Mouse (Mus musculus): ENCODE results near the gene Agpat2. TPM values are rescaled to one million over a fixed set of nuclear protein-coding genes. Genes with fewer than 3 reads are reported as not detected.

Agpat2 gene
- polyA plus RNA-seq, 1 experiment from 2014 or later = 32.9 TPM

DNA sequence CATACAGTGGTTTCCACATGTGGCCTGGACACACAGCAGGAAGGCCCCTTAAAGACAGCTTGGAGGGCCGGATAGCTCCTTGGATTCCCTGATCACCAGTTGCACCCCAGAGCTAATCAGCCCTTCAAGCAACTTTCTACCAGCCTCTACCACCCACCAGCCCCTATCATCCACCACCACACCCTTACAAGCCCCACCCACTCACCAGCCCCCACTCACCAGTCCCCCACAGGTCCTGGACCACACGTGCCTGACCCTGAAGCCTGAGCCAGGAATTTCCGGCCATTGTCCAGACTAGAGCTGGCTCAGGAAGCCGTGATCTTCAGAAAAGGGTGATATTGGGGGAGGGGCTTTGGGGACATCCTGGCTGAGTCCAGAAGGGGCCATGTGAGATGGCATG lies 28.4 kb downstream of the Agpat2 start:
- TF ChIP-seq CTCF (IDR thresholded peaks at IDR 0.05; ENCODE audit: low read depth) = no peak
- Histone ChIP-seq H3K4me3 (ENCODE audit: low read depth, low read length) (no peak overlapping the region), H3K4me2 (peak overlapping the region; percentile 27; the same call in 1 of the 2 replicates), H3K9me3 (ENCODE audit: low read depth, low read length) (no peaks in the 10 kb centered on the region), H3K27me3 (ENCODE audit: insufficient read depth, low read length) (no peaks in the 10 kb centered on the region), H3K4me1 (ENCODE audit: insufficient read depth) (peaks cover 32% of the 10 kb centered on the region), H3K36me3 (ENCODE audit: insufficient read depth) (no peaks in the 10 kb centered on the region), H3K9ac (no peak overlapping the region), H3K27ac (ENCODE audit: low read depth) (peak overlapping the region; percentile 77)
- 50% methylated on average over 4 of the region's 4 CpGs for WGBS
- peak; percentile 77 for DNase-seq
- ATAC-seq (ENCODE audit: insufficient read depth) = 0 out of 2 replicates have a peak, but pooled peaks have one; percentile 7

DNA sequence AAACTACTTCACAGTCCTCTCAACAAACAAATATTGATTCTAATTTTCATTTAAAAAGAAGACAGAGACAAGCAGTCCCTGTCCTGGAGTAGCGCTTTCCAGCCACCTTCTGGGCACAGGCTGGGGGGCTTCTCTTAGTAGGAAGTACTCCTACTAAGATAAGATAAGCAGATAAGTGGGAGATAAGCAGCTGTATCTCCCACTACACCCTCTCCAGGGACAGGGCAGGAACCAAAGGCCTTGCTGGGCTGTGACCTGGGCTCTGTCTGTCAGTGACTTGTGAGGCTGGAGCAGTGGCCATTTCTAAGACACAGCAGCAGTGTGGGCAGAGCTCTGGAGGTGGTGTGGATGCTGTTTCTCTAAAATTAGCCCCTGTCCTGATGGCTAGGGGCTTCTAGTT lies 28.8 kb downstream of the Agpat2 start:
- WGBS = 67% methylated on average over 1 of the region's 1 CpGs
- no peaks in the 10 kb centered on the region for H3K9me3 ChIP-seq (ENCODE audit: low read depth, low read length)
- DNase-seq (no peak), ATAC-seq (ENCODE audit: insufficient read depth) (no peak)
- H3K9ac ChIP-seq = 0 out of 2 replicates have a peak overlapping the region, but pooled peaks have one; percentile 14
- H3K27ac ChIP-seq (ENCODE audit: low read depth) = peak overlapping the region; percentile 77
- TF ChIP-seq CTCF (IDR thresholded peaks at IDR 0.05; ENCODE audit: low read depth) = no peak
- no peak overlapping the region for H3K4me3 ChIP-seq (ENCODE audit: low read depth, low read length)
- H3K27me3 ChIP-seq (ENCODE audit: insufficient read depth, low read length) = no peaks in the 10 kb centered on the region
- no peaks in the 10 kb centered on the region for H3K36me3 ChIP-seq (ENCODE audit: insufficient read depth)
- peaks cover 32% of the 10 kb centered on the region for H3K4me1 ChIP-seq (ENCODE audit: insufficient read depth)
- H3K4me2 ChIP-seq = peak overlapping the region; percentile 27; the same call in 1 of the 2 replicates

DNA sequence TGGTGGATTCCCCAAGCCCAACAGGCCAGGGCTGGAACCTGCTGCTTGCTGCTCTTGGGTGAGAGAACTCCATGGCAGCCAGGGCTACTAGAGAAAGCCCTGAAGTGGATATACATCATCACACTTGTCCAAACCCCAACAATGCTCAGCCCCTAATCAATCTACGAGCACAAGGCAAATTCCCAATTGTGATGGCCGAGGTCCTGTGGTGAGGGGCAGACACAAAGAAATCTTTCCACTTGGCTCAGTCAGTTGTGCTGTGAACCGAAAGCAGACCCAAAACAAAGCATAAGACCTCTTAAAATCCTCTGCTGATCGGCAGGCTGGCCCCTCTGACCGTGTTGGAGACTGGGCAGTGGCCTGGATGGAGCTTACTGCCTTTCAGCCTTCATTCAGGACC lies 29.4 kb downstream of the Agpat2 start:
- DNase-seq (no peak), ATAC-seq (ENCODE audit: insufficient read depth) (no peak)
- 56% methylated on average over 5 of the region's 5 CpGs for WGBS
- Histone ChIP-seq H3K27ac (ENCODE audit: low read depth) (peak overlapping the region; percentile 71; the same call in 1 of the 2 replicates), H3K4me2 (no peak overlapping the region; the same call in 1 of the 2 replicates), H3K9me3 (ENCODE audit: low read depth, low read length) (no peaks in the 10 kb centered on the region), H3K9ac (no peak overlapping the region), H3K4me3 (ENCODE audit: low read depth, low read length) (no peak overlapping the region), H3K4me1 (ENCODE audit: insufficient read depth) (peaks cover 32% of the 10 kb centered on the region), H3K36me3 (ENCODE audit: insufficient read depth) (no peaks in the 10 kb centered on the region), H3K27me3 (ENCODE audit: insufficient read depth, low read length) (no peaks in the 10 kb centered on the region)
- no peak for TF ChIP-seq CTCF (IDR thresholded peaks at IDR 0.05; ENCODE audit: low read depth)

DNA sequence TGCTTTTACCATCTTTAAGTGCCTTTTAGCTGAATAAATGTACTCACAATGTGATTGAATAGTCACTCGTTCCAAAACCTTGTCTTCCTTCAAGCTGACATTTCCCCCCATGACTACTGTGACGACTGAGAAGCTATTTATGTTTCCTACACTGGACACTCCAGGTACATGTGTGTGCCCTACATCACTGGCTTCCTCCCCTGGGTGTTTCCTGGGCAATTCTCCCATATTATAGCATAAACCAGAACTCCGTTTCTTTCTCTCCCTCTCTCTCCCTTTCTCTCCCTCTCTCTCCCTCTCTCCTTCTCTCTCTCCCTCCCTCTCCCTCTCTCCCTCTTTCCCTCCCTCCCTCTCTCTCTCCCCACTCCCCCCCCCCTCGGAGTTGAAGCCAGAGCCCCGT lies 30.4 kb downstream of the Agpat2 start:
- Histone ChIP-seq H3K27me3 (ENCODE audit: insufficient read depth, low read length) (no peaks in the 10 kb centered on the region), H3K27ac (ENCODE audit: low read depth) (peak overlapping the region; percentile 71), H3K9me3 (ENCODE audit: low read depth, low read length) (no peaks in the 10 kb centered on the region), H3K4me2 (peak overlapping the region; percentile 43), H3K4me1 (ENCODE audit: insufficient read depth) (peaks cover 32% of the 10 kb centered on the region), H3K36me3 (ENCODE audit: insufficient read depth) (no peaks in the 10 kb centered on the region), H3K9ac (no peak overlapping the region), H3K4me3 (ENCODE audit: low read depth, low read length) (0 out of 2 replicates have a peak overlapping the region, but pooled peaks have one; percentile 12)
- ATAC-seq (ENCODE audit: insufficient read depth) (peak; percentile 1; the same call in 1 of the 2 replicates), DNase-seq (no peak)
- 9% methylated on average over 5 of the region's 5 CpGs for WGBS
- no peak for TF ChIP-seq CTCF (IDR thresholded peaks at IDR 0.05; ENCODE audit: low read depth)

DNA sequence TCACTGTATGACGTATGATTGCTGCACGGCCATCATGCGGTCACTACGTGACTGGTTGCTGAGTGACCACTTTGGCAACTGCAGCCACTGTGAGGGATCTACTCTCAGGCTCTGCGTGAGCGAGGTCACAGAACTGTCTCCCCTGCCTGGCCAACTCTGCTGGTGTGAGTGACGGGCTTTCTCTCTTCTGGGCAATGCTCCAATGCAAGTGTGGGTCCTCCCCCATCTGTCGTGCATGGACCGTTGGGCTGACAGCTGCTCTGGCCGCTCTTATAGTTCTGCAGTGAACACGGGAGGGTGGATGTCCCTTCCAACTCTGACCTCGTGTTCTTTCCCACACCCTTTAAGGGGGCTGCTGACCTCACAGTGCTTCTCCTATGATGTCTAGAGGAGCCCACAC lies 30.8 kb downstream of the Agpat2 start:
- Histone ChIP-seq H3K9me3 (ENCODE audit: low read depth, low read length) (no peaks in the 10 kb centered on the region), H3K4me2 (peak overlapping the region; percentile 43), H3K4me3 (ENCODE audit: low read depth, low read length) (0 out of 2 replicates have a peak overlapping the region, but pooled peaks have one; percentile 12), H3K36me3 (ENCODE audit: insufficient read depth) (no peaks in the 10 kb centered on the region), H3K9ac (no peak overlapping the region), H3K27me3 (ENCODE audit: insufficient read depth, low read length) (no peaks in the 10 kb centered on the region), H3K4me1 (ENCODE audit: insufficient read depth) (peaks cover 32% of the 10 kb centered on the region), H3K27ac (ENCODE audit: low read depth) (peak overlapping the region; percentile 71)
- DNase-seq = peak; percentile 94
- peak; percentile 77 for ATAC-seq (ENCODE audit: insufficient read depth)
- whole genome bisulfite sequencing = 23% methylated on average over 12 of the region's 12 CpGs
- TF ChIP-seq CTCF (IDR thresholded peaks at IDR 0.05; ENCODE audit: low read depth) = no peak

DNA sequence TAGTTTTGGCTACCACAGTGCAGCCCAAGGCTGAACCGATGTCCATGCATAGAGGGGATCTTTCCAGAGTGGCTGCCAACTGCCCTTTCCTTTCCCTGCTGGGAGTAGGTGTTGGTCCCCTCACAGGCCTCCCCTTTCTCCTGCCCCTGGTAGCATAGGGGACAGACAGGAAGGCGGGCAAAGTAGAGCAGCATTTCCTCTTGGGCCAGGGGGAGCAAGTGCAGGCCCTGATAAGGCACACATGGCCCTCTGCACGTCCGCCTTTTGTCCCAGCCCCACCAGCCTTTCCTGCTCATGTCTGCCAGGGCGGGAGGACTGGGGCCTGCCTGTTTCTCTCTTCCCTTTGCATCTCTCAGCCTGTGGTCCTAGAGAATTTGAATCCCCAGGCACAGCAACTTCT lies 32.4 kb downstream of the Agpat2 start:
- Histone ChIP-seq H3K4me2 (peak overlapping the region; percentile 27), H3K4me1 (ENCODE audit: insufficient read depth) (peaks cover 32% of the 10 kb centered on the region), H3K9me3 (ENCODE audit: low read depth, low read length) (no peaks in the 10 kb centered on the region), H3K27ac (ENCODE audit: low read depth) (peak overlapping the region; percentile 79; the same call in 1 of the 2 replicates), H3K27me3 (ENCODE audit: insufficient read depth, low read length) (no peaks in the 10 kb centered on the region), H3K9ac (no peak overlapping the region; the same call in 1 of the 2 replicates), H3K4me3 (ENCODE audit: low read depth, low read length) (no peak overlapping the region), H3K36me3 (ENCODE audit: insufficient read depth) (no peaks in the 10 kb centered on the region)
- DNase-seq (peak; percentile 62), ATAC-seq (ENCODE audit: insufficient read depth) (peak; percentile 26; the same call in 1 of the 2 replicates)
- WGBS = 46% methylated on average over 5 of the region's 5 CpGs
- no peak for TF ChIP-seq CTCF (IDR thresholded peaks at IDR 0.05; ENCODE audit: low read depth)

DNA sequence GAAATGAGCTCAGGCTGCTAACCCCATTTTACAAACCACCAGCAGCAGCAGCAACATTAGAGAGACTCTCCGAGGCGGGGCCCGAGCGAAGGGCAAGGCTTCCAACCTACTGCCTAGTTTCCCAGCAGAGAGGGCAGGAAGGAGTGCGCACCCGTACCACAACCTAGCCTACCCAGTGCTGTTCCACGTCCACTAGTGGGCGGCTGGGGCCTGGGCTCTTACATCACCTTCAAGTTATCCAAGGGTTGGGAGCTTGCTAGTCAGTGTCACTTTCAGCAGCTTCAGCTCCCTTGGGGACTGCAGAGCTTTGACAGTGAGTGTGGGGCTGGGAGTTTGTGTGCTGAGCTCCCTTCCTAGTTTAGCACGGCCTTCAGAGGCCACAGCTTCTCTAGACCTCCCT lies 32.8 kb downstream of the Agpat2 start:
- H3K27ac ChIP-seq (ENCODE audit: low read depth) = peak overlapping the region; percentile 79; the same call in 1 of the 2 replicates
- no peaks in the 10 kb centered on the region for H3K36me3 ChIP-seq (ENCODE audit: insufficient read depth)
- ATAC-seq (ENCODE audit: insufficient read depth) (no peak; the same call in 1 of the 2 replicates), DNase-seq (no peak)
- H3K9me3 ChIP-seq (ENCODE audit: low read depth, low read length) = no peaks in the 10 kb centered on the region
- H3K4me1 ChIP-seq (ENCODE audit: insufficient read depth) = peaks cover 32% of the 10 kb centered on the region
- peak overlapping the region; percentile 27 for H3K4me2 ChIP-seq
- no peak; the same call in 1 of the 2 replicates for TF ChIP-seq CTCF (IDR thresholded peaks at IDR 0.05; ENCODE audit: low read depth)
- 75% methylated on average over 9 of the region's 9 CpGs for WGBS
- no peak overlapping the region; the same call in 1 of the 2 replicates for H3K9ac ChIP-seq
- H3K27me3 ChIP-seq (ENCODE audit: insufficient read depth, low read length) = no peaks in the 10 kb centered on the region
- H3K4me3 ChIP-seq (ENCODE audit: low read depth, low read length) = no peak overlapping the region

Data from lung, embryonic 14.5 days (tissue).